ENCODE assay signal across 8 mouse cellular contexts in the genomic region with DNA sequence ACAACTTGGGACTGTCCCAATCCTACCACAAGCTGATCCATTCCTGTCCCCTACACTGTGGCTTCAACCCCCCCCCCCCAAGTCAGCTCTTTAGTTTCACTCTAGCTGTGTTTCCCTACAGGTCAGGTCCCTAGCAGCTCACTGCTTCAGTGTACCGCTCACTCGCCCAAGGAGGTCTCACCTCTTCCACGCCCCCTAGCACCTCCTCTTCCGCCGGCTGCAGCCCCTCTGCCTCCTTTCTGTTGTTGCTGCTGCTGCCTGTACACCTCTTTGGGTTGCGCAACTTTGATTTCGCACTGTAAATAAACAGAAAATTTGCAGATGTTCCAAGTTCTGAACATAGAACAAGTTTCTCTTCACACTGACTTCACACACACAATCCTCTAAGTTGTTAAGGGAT. TPM values are rescaled to one million over a fixed set of nuclear protein-coding genes. Genes with fewer than 3 reads are reported as not detected.
DNase-seq lines count a peak whose midpoint lies in the region; ATAC-seq lines count a peak whose summit lies in the region.

No protein-coding gene starts in this region.

- WGBS in heart, embryonic 12.5 days = 22% methylated on average over 7 of the region's 7 CpGs
- 10% methylated on average over 7 of the region's 7 CpGs for WGBS in intestine, embryonic 16.5 days
- 25% methylated on average over 7 of the region's 7 CpGs for WGBS in midbrain, embryonic 13.5 days

- no peak for DNase-seq in heart, postnatal 36 days
- DNase-seq in adrenal gland, adult 2 months = no peak
- no peak for DNase-seq in gastrocnemius, postnatal 4 days (ENCODE audit: low spot score in 2 of 2)
- DNase-seq in left cerebral cortex, postnatal 4 days = no peak

- intact Hi-C loops in heart, postnatal 36 days (cut with DNase I) = loop anchor here (1.0 to 10.0 kb wide), 3 partner anchors 59 to 792 kb away; no protein-coding TSS in a partner anchor
- intact Hi-C loops in left cerebral cortex, postnatal 4 days (cut with DNase I) = loop anchor here (5.0 to 10.0 kb wide), 2 partner anchors 59 to 832 kb away; partner anchors contain the start of genes 4930524J08Rik and Hnrnpd

- H3K4me1 ChIP-seq in heart, embryonic 12.5 days (replicated peaks) = peaks cover 38% of the 10 kb centered on the region
- peaks cover 4% of the 10 kb centered on the region for H3K4me1 ChIP-seq in brown adipose tissue, adult 24 weeks (ENCODE audit: control insufficient read depth, insufficient read depth, insufficient read length, low read length)
- H3K4me1 ChIP-seq in intestine, embryonic 16.5 days (ENCODE audit: control insufficient read depth, insufficient read depth, low read length) = peaks cover 17% of the 10 kb centered on the region
- H3K4me1 ChIP-seq in midbrain, embryonic 13.5 days (replicated peaks) = peaks cover 48% of the 10 kb centered on the region

- no peaks in the 10 kb centered on the region for H3K9me3 ChIP-seq in heart, embryonic 12.5 days (replicated peaks)
- no peaks in the 10 kb centered on the region for H3K9me3 ChIP-seq in intestine, embryonic 16.5 days (ENCODE audit: control insufficient read depth, low read length)
- H3K9me3 ChIP-seq in midbrain, embryonic 13.5 days = no peaks in the 10 kb centered on the region

- no peak for ATAC-seq in heart, embryonic 12.5 days (ENCODE audit: insufficient number of reproducible peaks, low FRiP score)
- no peak for ATAC-seq in intestine, embryonic 16.5 days
- ATAC-seq in midbrain, embryonic 13.5 days = no peak

- H3K9ac ChIP-seq in heart, embryonic 12.5 days = peak overlapping the region; percentile 57
- peak overlapping the region; percentile 34; the same call in 1 of the 2 replicates for H3K9ac ChIP-seq in intestine, embryonic 16.5 days (ENCODE audit: low read depth, low read length)
- peak overlapping the region; percentile 100 for H3K9ac ChIP-seq in midbrain, embryonic 13.5 days (replicated peaks)

- no peak overlapping the region for H3K27ac ChIP-seq in heart, embryonic 12.5 days (ENCODE audit: poor library complexity, severe bottlenecking)
- no peak overlapping the region for H3K27ac ChIP-seq in brown adipose tissue, adult 24 weeks (replicated peaks; ENCODE audit: low read depth, low read length)
- no peak overlapping the region for H3K27ac ChIP-seq in intestine, embryonic 16.5 days (ENCODE audit: low read length)
- no peak overlapping the region for H3K27ac ChIP-seq in midbrain, embryonic 13.5 days

- peak overlapping the region; percentile 96 for H3K4me3 ChIP-seq in heart, embryonic 12.5 days
- peak overlapping the region; percentile 7; the same call in 1 of the 2 replicates for H3K4me3 ChIP-seq in brown adipose tissue, adult 24 weeks (ENCODE audit: insufficient read depth, low read depth, low read length)
- H3K4me3 ChIP-seq in intestine, embryonic 16.5 days (ENCODE audit: low read length) = peak overlapping the region; percentile 94
- H3K4me3 ChIP-seq in midbrain, embryonic 13.5 days (replicated peaks) = peak overlapping the region; percentile 95

- H3K36me3 ChIP-seq in heart, embryonic 12.5 days = peaks cover 53% of the 10 kb centered on the region
- peaks cover 17% of the 10 kb centered on the region; the same call in 1 of the 2 replicates for H3K36me3 ChIP-seq in intestine, embryonic 16.5 days (ENCODE audit: control insufficient read depth, insufficient read depth, low read length)
- peaks cover 44% of the 10 kb centered on the region for H3K36me3 ChIP-seq in midbrain, embryonic 13.5 days

- peak overlapping the region; percentile 70 for H3K4me2 ChIP-seq in heart, embryonic 12.5 days
- peak overlapping the region; percentile 93 for H3K4me2 ChIP-seq in intestine, embryonic 16.5 days (ENCODE audit: low read depth, low read length)
- H3K4me2 ChIP-seq in midbrain, embryonic 13.5 days (replicated peaks) = peak overlapping the region; percentile 95

- H3K27me3 ChIP-seq in heart, embryonic 12.5 days (replicated peaks) = no peaks in the 10 kb centered on the region
- H3K27me3 ChIP-seq in intestine, embryonic 16.5 days (replicated peaks; ENCODE audit: control insufficient read depth, insufficient read depth, low read length) = no peaks in the 10 kb centered on the region
- no peaks in the 10 kb centered on the region for H3K27me3 ChIP-seq in midbrain, embryonic 13.5 days

RNA-seq across cellular contexts. Expression of gene Hnrnpdl, which starts 2.8 kb away (rescaled TPM):
- polyA plus RNA-seq in heart, embryonic 12.5 days (2016; fragmentation: Nextera tagmentation; extraction: Ambion mirVana) = 112 and 117 TPM in 2 replicates
- total RNA-seq in heart, postnatal 36 days (2021) = 10 to 100 TPM; 60.2 to 70.6 TPM
- polyA plus RNA-seq in brown adipose tissue, adult 24 weeks (2012; ENCODE audit: insufficient read depth, insufficient read length, missing spikeins) = 37.4 and 60.5 TPM in 2 replicates
- polyA plus RNA-seq in intestine, embryonic 16.5 days (2015; fragmentation: Nextera tagmentation; extraction: Ambion mirVana) = 90.9 and 102 TPM in 2 replicates
- 270 and 276 TPM in 2 replicates for polyA plus RNA-seq in midbrain, embryonic 13.5 days (2015; fragmentation: Nextera tagmentation; extraction: Ambion mirVana)
- total RNA-seq in adrenal gland, adult 2 months (2021) = 100 to 1,000 TPM; 100 to 114 TPM
- polyA plus RNA-seq in adrenal gland, adult 2 months (2012; rRNA removed) = 70.4 and 79.3 TPM in 2 replicates
- total RNA-seq in gastrocnemius, postnatal 4 days (2021) = 100 to 1,000 TPM; 116 to 132 TPM
- total RNA-seq in left cerebral cortex, postnatal 4 days (2021) = 100 to 1,000 TPM; 259 to 272 TPM

RNA-seq across cellular contexts. Expression of gene Enoph1, which starts 3.1 kb away (rescaled TPM):
- 26.0 and 26.9 TPM in 2 replicates for polyA plus RNA-seq in heart, embryonic 12.5 days (2016; fragmentation: Nextera tagmentation; extraction: Ambion mirVana)
- total RNA-seq in heart, postnatal 36 days (2021) = 1 to 10 TPM; 6.5 to 8.6 TPM
- polyA plus RNA-seq in brown adipose tissue, adult 24 weeks (2012; ENCODE audit: insufficient read depth, insufficient read length, missing spikeins) = 6.6 and 7.1 TPM in 2 replicates
- polyA plus RNA-seq in intestine, embryonic 16.5 days (2015; fragmentation: Nextera tagmentation; extraction: Ambion mirVana) = 49.2 and 53.7 TPM in 2 replicates
- 39.4 and 40.5 TPM in 2 replicates for polyA plus RNA-seq in midbrain, embryonic 13.5 days (2015; fragmentation: Nextera tagmentation; extraction: Ambion mirVana)
- 10 to 100 TPM; 26.5 to 35.8 TPM for total RNA-seq in adrenal gland, adult 2 months (2021)
- 54.3 and 58.6 TPM in 2 replicates for polyA plus RNA-seq in adrenal gland, adult 2 months (2012; rRNA removed)
- total RNA-seq in gastrocnemius, postnatal 4 days (2021) = 10 to 100 TPM; 13.9 to 14.7 TPM
- 10 to 100 TPM; 53.3 to 54.6 TPM for total RNA-seq in left cerebral cortex, postnatal 4 days (2021)

RNA-seq across cellular contexts. Expression of gene 4930524J08Rik, which starts 57.8 kb away (rescaled TPM):
- polyA plus RNA-seq in heart, embryonic 12.5 days (2016; fragmentation: Nextera tagmentation; extraction: Ambion mirVana) = 1.4 and 1.6 TPM in 2 replicates
- total RNA-seq in heart, postnatal 36 days (2021) = under 1 TPM in 1 of 2 experiments, not detected in 1; 0.79 TPM
- 1.8 TPM in 1 of 2 replicates, not detected in the other for polyA plus RNA-seq in brown adipose tissue, adult 24 weeks (2012; ENCODE audit: insufficient read depth, insufficient read length, missing spikeins)
- polyA plus RNA-seq in intestine, embryonic 16.5 days (2015; fragmentation: Nextera tagmentation; extraction: Ambion mirVana) = 0.89 and 1.0 TPM in 2 replicates
- 3.4 and 4.0 TPM in 2 replicates for polyA plus RNA-seq in midbrain, embryonic 13.5 days (2015; fragmentation: Nextera tagmentation; extraction: Ambion mirVana)
- 1 to 10 TPM in 1 of 2 experiments, under 1 TPM in 1; 0.86 to 1.8 TPM for total RNA-seq in adrenal gland, adult 2 months (2021)
- polyA plus RNA-seq in adrenal gland, adult 2 months (2012; rRNA removed) = 2.9 and 4.8 TPM in 2 replicates
- 1 to 10 TPM; 2.6 to 2.8 TPM for total RNA-seq in gastrocnemius, postnatal 4 days (2021)
- 1 to 10 TPM; 3.0 to 4.3 TPM for total RNA-seq in left cerebral cortex, postnatal 4 days (2021)

RNA-seq across cellular contexts. Expression of gene Hnrnpd, which starts 57.9 kb away (rescaled TPM):
- polyA plus RNA-seq in heart, embryonic 12.5 days (2016; fragmentation: Nextera tagmentation; extraction: Ambion mirVana) = 213 and 235 TPM in 2 replicates
- 10 to 100 TPM; 69.5 to 86.9 TPM for total RNA-seq in heart, postnatal 36 days (2021)
- polyA plus RNA-seq in brown adipose tissue, adult 24 weeks (2012; ENCODE audit: insufficient read depth, insufficient read length, missing spikeins) = 75.8 and 84.9 TPM in 2 replicates
- polyA plus RNA-seq in intestine, embryonic 16.5 days (2015; fragmentation: Nextera tagmentation; extraction: Ambion mirVana) = 32.8 and 37.0 TPM in 2 replicates
- polyA plus RNA-seq in midbrain, embryonic 13.5 days (2015; fragmentation: Nextera tagmentation; extraction: Ambion mirVana) = 135 and 217 TPM in 2 replicates
- 100 to 1,000 TPM in 1 of 2 experiments, 10 to 100 TPM in 1; 82.6 to 161 TPM for total RNA-seq in adrenal gland, adult 2 months (2021)
- 50.5 and 52.5 TPM in 2 replicates for polyA plus RNA-seq in adrenal gland, adult 2 months (2012; rRNA removed)
- 100 to 1,000 TPM; 214 to 238 TPM for total RNA-seq in gastrocnemius, postnatal 4 days (2021)
- total RNA-seq in left cerebral cortex, postnatal 4 days (2021) = 100 to 1,000 TPM; 366 to 370 TPM

Comparison
In these comparisons a context has a peak if more than half of its experiments do, and no peak if none do; other contexts are left out.
1. H3K4me3 ChIP-seq: peak in every context shown above with its lines; median percentile 96 in heart, embryonic 12.5 days; 95 in midbrain, embryonic 13.5 days; 94 in intestine, embryonic 16.5 days; 7 in brown adipose tissue, adult 24 weeks.
2. H3K9ac ChIP-seq: peak in every context shown above with its lines; median percentile 100 in midbrain, embryonic 13.5 days; 57 in heart, embryonic 12.5 days; 34 in intestine, embryonic 16.5 days.